Mouse (Mus musculus) kidney, adult 9 months (tissue): ENCODE measurements at regions not wholly inside any gene's neighbourhood (a gene's known extent, or its start where the extent isn't known, plus 50 kb on each side); places are given as distances from the start of the nearest gene placed in this dataset.
"Not testable (repeated sequence)": the region's sequence is repeated elsewhere in the genome, so short reads cannot be mapped to it uniquely, and the experiment has no call there.

Source experiments
- DNase-seq: peaks from one replicate; pipeline ENCODE4 v3.0.0; 2022

DNA sequence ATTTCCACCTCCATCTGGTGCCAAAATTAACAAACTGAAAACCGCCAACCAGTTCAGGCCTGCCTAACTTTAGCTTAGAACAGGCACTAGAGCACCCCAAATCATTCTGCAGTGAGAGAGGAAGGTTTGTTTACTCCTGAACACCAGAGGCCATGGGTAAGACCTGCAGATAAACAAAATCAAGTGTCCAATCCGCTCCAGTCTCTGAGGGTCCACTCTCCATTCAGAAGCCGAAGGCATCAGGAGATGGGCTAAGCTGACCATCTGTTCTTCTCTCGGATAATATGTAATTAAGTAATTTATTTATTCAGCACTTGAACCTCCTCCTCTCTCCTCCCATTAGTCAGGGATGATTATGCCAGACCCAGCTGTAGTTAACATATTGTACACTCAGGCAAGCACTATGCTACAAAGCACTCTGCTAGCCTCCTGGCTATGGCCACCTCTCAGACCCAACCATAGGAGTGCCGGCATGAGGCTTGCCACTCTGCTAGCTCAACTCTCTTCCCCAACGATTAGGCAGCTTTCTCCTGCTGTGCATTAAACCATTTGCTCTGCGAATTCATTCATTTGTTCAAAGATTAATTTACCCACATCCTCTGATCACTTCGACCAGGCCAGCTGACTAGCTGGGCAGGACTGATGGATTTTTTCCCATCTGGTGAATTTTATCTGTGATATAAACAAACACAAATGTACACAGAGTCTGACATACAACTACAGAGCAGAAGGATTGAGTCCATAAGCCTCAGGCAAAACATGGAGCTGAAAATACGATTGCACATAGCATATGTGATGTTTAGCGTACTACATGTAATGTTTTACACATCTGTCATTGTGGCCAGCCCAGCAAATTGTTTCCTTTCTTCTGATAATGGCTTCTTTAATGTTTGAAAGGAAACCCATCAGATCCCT, 184.4 kb downstream of the Mat2b start:
- DNase-seq = no peak

DNA sequence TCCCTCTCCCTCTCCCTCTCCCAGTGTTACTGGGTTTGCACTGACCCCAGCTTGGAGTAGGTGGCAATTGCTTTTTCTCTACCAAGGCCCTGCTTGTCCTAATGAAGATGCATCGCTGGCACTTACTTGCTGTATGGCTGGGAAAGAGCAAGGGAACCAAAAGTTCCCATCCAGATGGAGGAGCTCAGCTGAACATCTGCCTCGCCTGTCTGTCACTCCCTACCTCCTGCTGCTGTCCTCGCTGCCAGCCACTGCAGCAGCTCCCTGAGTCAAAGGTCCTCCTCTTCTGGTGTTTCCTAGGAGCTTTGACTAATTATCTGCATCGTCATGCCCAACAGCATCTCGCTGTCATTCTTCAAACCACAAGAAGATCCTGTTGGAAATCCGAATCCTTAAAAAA, 203.4 kb downstream of the Mat2b start:
- no peak for DNase-seq

DNA sequence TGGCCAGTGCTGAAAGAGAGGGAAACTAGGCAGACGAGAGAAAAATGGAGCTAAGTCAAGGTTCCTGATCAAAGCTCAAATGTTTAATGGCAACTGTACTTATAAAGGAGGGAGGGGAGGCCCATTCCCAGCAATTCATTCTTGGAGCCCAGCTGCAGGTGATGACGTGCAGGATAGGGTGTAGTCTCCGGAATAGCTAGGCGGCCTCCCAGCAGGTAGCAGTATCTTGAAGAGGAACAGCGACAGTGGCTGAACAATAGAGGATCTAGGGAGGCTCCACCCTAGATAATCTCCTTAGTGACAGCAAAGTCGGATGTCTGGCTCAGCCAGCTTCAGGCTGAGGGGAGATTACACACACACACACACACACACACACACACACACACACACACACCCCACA, 216.8 kb downstream of the Mat2b start:
- DNase-seq = not testable (repeated sequence)

DNA sequence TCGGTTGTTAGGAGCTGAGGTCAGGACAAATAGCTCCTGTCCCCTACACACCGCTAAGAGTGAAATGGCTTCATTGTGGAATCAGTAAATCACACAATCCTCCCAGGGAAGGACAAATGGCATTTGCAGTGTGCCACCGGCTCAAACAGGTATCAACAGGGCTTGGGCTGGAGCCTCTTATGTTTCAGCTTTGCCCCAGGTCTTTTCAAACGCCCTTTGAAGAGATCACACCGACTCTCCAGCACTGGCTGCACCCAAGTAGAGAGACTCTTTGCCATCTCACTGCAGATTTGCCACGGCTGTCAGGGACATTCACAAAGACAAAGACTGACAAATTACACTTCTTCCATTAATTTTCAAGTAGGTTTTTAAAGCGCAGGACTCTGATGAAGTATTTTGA, 217.7 kb downstream of the Mat2b start:
- DNase-seq = no peak

DNA sequence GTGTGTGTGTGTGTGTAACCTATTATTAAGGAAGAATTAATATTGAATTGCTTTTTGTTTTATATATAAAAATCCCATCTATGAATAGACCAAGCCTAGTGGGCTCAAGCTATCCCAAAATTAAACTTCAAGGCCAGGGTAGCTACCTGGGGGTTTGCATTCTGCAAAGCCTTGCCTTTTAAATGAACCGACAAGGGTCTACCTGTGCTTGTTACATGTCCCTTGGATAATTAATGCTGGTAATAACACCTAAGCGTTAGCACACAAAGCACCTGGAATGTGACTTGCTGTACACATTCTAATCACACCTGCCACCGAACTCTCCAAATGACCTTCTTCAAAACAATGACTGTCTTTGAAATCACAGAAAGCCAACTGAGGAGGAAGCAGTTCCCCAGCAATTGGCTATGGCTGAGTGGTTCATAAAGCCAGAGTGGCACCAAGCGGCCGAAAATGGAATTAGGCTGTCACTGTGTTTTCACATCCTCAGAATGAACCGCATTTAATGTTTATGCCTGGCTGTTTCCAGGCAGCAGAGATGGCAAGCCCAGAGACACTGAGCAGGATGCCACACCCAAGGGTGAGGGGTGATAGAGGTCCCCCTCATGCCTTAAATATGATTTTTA, 225.8 kb downstream of the Mat2b start:
- DNase-seq = peak; percentile 2

DNA sequence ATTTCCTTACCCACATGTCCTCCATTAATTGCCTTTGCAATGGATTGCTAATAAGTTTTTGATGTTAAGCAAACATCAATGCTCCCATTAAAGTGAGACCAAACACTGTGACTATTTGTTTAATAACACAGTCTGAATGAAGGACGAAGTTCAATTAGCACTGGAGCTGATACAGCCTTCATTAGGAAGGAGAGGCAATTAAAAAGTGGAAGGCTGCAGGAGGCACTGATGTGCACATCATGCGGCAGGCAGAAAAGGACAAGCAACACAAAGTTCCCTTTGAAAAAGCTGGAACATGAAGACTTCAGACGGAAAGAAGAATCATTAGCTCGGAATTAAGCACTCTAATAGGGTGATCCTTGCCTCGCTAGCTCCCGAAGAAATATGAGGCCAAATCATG, 238.4 kb downstream of the Mat2b start:
- DNase-seq = no peak

DNA sequence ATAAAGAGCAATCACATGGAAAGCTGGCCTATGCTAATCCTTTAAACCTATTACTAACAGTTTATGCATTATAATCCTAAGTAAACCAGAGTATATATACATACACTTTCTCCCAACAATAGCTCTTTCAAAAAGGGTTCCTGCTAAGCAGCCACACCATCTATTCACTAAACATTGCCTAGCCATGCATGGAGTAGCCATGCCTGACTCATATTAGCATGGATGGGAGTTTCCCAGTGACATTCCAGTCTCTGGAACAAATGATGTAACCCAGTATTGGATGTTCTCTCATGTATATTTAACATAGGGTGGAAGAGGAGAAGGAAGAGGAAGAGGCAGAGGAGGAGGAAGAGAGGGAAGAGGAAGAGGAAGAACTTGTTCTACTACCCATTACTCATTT, 240.0 kb downstream of the Mat2b start:
- DNase-seq = not testable (repeated sequence)

DNA sequence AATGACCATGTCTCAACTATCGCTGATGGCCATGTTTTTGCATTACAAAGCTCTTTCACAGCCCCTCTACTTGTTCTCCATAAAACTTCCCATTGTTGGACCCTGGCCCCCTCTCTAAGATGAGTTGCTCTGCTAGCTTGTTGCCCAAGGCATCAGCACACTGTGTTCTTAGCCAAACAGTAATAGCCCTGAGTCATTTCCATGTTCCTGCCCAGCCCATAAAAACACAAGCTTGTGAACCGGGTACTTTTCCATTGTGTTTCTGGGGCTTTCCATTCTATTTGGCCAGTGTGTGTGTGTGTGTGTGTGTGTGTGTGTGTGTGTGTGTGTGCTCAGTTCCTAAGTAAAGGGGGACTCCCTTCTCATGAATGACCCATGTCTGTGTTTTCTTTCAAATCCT, 248.2 kb downstream of the Mat2b start:
- no peak for DNase-seq

DNA sequence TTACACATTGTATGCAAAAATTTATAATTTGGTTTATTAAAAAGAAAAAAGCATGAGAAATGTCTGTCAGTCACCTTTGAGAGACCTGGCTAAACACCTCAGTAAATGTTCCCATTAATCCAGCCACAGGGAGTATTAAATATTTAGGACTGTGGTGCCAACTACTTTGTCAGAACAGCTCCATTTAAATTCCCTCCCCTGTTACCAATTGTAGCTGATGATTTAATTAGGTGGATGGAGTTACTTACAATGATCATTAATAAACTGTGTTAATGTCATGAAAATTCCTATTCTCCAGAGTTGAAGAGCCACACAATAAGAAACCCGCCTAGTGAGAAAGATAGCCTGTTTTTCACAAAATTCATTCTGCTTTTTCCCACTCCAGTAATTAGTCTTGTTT, 261.0 kb downstream of the Mat2b start:
- no peak for DNase-seq

DNA sequence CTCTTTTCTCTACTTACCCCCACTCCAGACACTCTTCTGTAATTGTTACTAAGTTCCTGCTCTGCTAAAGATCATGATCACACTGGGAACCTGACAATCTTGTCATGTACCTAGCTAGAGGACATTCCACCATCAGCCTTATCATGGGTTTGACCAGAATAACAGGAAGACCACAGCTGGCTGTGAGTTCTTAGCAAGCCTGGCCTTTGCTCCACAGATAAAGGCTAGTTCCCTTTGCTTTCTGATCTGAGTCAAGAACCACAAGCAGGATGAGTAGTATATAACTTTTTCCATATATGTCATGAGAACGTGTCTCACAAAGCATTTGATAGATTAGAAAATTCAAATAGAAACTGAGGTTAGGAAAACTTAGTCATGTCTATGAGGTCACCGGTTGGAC, 266.1 kb downstream of the Mat2b start:
- DNase-seq = no peak

DNA sequence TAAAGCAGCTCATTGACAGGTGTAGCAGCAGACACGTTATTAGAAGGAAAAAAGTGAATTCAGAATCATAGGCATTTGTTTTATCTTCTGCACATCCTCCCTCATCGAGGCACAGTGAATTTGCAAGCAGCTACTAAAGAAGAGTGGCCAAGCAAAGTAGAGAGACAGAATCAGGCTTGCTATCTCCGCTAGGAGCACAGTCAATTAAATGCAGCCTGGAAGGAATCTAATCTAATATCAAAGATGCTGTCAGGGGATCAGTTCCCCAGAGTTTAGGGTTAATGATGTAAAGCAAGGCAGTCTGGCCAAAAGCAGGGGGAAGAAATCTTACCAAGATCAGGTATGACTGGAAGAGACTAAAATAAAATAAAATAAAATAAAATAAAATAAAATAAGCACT, 270.7 kb downstream of the Mat2b start:
- no peak for DNase-seq

DNA sequence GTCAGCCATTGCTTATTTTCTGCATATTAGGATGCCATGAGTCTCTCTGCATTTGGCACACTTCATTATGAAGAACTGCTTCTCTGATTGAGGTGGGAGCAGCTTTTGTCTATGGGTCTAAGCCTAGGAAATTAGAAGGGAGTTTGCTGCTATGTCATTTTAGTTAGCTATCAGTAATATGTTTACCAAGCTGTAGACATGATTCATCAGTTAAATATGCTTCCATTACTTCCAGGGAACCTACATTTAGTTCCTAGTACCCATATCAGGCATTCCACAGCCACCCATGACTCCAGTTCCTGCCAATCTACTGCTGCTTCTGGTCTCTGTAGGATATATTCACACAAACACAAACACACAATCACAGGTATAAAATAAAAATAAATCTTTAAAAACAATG, 287.4 kb downstream of the Mat2b start:
- DNase-seq = no peak

DNA sequence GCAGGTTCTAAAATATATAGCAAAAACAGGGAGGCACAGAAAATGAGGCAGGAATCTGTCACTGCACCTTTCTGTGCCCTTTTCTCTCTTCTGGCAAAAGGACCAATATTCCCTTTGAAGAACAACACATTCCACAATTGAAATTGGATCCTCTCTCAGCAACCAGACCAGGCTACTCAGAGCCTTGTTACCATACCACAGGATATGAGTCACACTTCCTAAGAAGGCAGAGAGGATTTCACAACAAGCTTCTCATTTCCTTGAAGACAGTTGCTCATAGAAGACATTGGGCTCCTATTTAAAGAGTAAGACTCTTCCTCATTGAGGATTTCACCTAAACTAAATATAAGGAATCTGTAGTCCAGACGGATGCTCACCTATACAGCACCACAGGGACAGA, 292.8 kb downstream of the Mat2b start:
- no peak for DNase-seq

DNA sequence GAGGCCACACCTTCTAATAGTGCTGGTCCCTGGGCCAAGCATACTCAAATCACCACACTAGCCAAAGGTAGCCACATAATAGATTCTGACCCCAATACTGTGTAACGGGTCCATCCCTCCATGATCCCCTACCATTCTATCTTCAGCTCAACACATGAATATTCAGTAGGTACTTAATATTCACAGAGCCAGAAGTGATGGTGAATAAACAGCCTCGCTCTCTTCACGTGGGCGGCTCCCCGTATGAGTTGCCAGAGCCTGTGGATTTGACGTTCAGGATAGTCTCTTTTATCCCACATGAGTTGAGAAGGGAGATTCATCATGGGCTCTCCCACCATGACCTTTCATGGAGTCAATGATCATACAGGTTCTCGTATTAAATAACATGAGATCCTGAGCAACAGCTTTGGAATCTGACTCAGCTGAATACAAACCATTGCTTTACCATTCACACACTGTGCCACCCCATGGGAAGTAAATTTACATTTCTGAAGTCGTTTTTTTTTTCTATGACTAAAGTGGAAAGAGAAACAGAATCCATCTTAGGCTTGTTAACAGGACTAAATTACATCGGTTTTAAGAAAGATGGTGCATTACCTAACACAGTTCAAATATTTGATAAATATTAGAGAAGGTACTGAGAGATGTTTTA, 297.4 kb downstream of the Mat2b start:
- DNase-seq = no peak

DNA sequence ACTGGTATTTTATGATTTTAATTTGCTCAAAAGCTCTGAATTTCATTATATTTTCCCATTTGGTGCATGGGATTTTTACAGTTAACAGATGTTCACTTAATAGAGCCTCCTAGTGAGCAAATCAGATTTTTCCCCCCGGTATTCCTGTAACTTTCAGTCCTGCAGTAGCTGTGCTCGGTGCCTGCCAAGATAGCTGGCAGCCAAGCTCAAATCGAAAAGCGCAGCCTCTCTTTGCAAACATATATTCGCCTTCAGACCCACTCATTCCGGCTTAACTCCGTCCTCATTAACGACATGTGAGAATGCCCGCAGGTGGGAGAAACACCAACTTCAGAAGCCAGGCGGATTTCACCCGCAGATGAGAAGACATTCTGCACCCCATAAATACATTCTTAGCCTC, 299.7 kb downstream of the Mat2b start:
- DNase-seq = no peak

DNA sequence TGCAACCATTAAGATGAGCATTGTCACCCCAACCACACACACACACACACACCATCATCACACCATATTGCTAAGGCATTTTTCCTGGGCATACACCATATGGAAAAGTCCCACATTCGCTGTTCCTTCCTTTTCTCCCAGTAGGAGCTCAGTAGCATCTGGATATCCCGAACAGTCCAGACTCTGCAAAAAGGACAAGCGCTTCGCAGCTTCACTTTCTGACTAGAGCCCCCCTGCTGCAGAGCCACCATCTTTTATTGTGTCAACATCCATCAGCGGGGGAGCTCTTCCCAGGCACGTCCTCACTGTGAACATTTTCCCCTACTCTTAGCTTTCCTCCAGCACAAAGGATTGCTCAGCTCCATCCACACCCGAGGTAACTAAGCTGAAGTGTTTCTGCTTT, 300.1 kb downstream of the Mat2b start:
- no peak for DNase-seq

DNA sequence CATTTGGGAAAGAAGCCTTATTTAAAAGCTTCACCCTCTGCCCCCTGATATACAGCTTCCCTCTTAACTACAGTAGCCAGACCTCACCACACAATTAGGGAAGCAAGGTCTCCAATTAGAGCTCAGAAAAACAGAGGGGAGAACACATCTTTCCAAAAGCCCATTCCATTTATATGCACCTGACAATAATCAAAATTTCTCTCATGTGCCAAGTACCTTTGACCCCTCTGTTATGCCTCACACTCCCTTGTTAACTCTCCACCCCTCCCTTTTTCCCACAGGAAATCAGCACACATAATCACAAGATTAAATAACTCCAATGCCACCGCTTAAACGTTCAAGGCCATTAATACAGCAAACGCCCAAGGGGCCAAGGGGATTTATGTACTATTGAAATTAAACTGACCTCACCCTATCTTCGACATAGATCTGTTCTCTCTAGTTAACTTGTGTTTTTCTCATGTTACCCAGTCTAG, 300.7 kb downstream of the Mat2b start:
- no peak for DNase-seq

DNA sequence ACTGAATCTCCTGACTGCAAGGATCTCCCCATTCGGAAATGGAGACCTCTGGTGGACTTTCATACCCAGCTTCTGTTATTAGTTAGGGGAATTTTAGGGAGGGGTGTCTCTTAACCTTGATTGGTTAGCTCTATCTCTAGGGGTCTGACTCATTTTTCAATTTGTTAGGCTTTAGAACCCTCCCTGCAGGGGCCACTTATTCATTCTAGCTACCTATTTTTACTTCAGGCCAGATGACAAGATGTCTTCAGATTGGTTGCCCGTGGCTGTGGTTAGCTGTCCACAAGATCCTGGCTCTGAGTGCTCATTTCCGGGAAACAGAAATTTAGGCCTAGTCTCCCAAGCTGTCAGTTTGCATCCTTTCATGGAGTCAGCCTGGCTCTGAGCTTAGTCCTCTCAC, 314.3 kb downstream of the Mat2b start:
- no peak for DNase-seq

DNA sequence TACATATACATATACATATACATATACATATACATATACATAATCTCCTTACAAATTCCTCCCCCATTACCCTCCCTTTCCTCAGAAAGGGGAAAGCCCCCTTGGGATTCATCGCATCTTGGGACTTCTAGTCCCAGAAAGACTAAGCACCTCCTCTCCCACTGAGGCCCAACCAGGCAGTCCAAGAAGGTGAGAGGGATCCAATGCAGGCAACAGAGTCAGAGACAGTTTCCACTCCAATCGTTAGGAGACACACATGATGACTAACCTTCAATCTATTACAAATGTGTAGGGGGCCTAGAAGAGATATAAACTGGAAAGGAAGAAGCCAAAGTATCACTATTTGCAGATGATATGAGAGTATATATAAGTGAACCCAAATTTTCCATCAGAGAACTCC, 323.3 kb downstream of the Mat2b start:
- DNase-seq = no peak

DNA sequence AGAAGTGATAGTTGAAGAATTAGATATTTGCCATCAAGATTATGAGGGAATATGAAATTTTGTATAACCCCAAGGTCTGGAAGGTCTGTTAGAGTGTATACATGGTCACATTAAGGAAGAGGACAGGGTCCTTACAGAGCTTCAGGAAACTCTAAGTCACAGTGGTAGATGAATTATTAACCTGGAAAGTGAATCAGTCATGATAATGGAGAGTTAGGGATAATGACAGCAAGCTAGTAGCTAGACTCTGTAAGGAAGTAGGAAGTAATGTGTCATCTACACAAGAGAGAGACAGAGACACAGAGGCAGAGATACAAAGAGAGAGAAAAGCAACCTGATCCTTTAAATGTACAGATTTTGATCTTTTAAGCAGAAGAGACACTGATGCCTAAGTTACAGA, 328.4 kb downstream of the Mat2b start:
- DNase-seq = no peak

DNA sequence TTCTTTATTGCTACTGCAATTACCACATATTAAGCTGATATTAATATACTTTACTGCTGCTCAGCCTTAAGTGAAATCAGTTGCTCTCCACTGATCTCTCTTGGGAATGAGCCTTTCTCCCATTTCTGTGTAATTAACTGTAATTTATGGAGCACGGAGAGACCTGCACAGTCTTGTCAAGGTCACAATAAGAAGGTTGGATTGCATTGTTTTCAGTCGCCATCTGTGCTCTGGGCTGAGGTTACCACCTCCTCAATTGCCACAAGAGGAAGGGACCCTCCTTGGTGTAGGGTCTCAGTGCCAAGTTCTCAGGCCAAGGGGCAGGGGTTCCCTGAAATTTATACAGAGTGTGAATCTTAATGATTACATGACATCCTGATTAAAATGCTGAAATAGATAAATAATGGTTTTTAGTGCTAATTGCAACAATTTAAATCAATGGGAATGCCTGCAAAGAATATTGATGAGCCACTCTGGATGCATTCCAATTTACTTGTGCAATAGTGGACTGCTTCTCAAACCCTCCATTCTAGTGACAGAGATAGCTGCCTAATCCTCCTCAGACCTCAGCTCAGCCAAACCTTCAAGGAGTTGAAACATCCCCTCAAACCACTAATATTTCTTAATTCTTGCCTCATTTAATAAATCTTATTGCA, 332.3 kb downstream of the Mat2b start:
- DNase-seq = no peak
